Mouse (Mus musculus): ENCODE results near the gene Kcnma1.

DNA sequence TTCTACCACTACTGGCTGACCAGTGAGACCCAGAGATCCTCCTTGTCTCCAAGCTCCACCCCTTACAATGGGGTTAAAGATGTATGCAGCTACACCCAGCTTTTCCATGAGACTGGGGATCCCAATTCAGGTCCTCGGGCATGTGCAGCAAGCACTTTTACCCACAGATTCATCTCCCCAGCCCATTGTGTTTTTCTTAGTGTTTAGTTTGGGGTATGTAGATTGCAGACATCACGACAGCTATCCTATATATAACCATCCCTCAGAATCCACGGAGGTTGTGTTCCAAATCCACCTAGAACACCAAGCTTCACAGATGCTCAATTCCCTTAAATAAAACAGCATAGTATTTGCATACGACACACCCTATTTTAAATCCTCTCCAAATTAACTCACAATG, 6.4 kb upstream of the Kcnma1 start:
- TF ChIP-seq CTCF (conservative IDR thresholded peaks at IDR 0.05; ENCODE audit: insufficient read depth, insufficient read length, low read depth, low read length) (no peak), POLR2A (IDR thresholded peaks at IDR 0.05; ENCODE audit: low read depth, low read length) (no peak)
